Mouse (Mus musculus): Measurements from ENCODE around the gene Nmnat1. TPM values are rescaled to one million over a fixed set of nuclear protein-coding genes. Genes with fewer than 3 reads are reported as not detected.
A peak's percentile ranks its signal among the peaks of the same experiment; 100 is the strongest.
"Not testable (repeated sequence)": the region's sequence is repeated elsewhere in the genome, so short reads cannot be mapped to it uniquely, and the experiment has no call there.

The Nmnat1 gene
- polyA plus RNA-seq, 1 experiment: 3.6 TPM

DNA sequence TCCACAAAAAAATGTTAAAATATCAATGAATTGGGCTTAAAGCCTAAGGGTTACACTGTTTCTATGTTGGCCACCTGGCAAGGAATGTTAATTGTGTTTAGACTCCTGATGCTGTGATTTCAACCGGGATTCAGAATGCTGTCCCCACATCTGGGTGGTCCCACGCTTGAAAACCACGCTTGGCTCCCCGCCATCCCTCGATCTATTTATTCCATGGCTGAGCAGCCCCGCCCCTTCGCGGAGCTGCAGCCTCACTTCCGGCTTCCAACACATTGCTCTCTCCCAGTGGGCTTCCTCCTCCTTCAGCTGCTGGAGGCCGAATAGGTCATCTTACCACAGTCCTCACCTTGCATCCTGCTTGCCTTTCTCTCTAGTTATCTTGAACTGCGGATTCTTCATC is 39.1 kb downstream of the Nmnat1 start:
- no peak for TF ChIP-seq CTCF (IDR thresholded peaks at IDR 0.05; ENCODE audit: control insufficient read depth, insufficient read depth, low read length)
- no peak for TF ChIP-seq POLR2A (IDR thresholded peaks at IDR 0.05; ENCODE audit: borderline replicate concordance, control insufficient read depth, low read depth, low read length)
- H3K4me1 ChIP-seq (ENCODE audit: control insufficient read depth, insufficient read depth, low read length): no peaks in the 10 kb centered on the region; the same call in 1 of the 2 replicates
- H3K4me3 ChIP-seq (replicated peaks; ENCODE audit: control insufficient read depth, low read depth, low read length): peak overlapping the region; percentile 24
- WGBS: 7% methylated on average over 11 of the region's 11 CpGs
- no peak overlapping the region for H3K27ac ChIP-seq (ENCODE audit: control insufficient read depth, insufficient read depth, low read depth, low read length, poor library complexity)

DNA sequence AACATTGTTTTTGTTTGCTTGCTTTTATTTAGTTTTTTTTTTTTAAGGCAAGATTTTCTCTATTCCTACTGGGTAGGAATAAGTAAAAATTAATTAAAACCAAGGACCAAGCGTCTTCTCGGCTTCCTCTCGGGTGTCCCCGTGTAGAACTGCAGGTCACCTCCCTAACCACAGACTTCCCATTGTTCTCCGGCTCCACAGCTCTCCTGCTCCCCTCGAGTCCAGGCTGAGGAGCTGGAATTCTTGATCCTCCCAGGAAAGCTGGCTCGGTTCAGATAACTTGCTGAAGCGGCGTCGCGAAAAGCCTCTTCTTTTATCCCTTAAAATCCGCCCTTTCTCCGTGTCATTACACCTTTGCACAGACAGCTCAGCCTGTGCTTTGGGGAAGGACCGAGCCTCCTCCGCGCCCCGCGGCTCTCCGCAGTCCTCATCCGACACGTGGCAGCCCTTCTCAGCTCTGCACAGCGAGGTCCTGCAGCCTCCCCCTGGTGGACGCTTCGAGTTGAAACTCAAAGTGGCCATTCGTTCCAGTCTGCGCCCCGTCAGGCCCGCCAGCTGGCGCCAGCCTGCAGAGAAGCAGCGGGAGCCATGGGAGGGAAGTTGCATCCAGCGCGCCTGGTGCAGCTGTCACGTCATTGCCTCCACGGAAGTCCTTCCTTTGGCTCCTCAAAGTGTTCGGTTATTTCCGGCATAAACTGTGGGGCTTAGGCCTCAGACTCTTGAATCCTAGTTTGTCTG is 39.9 kb downstream of the Nmnat1 start:
- Histone ChIP-seq H3K27ac (ENCODE audit: control insufficient read depth, insufficient read depth, low read depth, low read length, poor library complexity) (no peak overlapping the region), H3K4me1 (ENCODE audit: control insufficient read depth, insufficient read depth, low read length) (no peaks in the 10 kb centered on the region; the same call in 1 of the 2 replicates), H3K4me3 (replicated peaks; ENCODE audit: control insufficient read depth, low read depth, low read length) (peak overlapping the region; percentile 35)
- peak; percentile 93 for TF ChIP-seq CTCF (IDR thresholded peaks at IDR 0.05; ENCODE audit: control insufficient read depth, insufficient read depth, low read length)
- TF ChIP-seq POLR2A (IDR thresholded peaks at IDR 0.05; ENCODE audit: borderline replicate concordance, control insufficient read depth, low read depth, low read length): peak; percentile 54; the same call in 1 of the 2 replicates
- WGBS: under 1% methylated on average over 36 of the region's 36 CpGs

DNA sequence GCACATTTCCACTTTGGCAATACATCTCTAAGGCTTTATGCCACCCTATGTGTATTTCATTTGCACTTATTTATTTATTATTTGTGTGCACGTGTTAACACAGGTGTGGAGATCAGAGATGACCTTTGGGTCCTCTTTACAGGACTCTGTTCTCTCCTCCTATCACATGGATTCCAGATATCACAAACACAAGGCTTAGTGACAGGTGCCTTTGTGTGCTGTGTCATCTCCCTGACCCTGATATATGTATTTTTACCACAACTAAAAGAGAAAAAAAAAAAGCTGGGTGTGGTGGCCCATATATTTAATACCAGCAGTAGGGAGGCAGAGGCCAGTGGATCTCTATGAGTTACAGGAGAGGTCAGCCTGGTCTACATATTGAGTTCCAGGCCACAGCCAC is 40.5 kb downstream of the Nmnat1 start:
- no peak overlapping the region for H3K27ac ChIP-seq (ENCODE audit: control insufficient read depth, insufficient read depth, low read depth, low read length, poor library complexity)
- 61% methylated on average over 1 of the region's 1 CpGs for WGBS
- no peak for TF ChIP-seq POLR2A (IDR thresholded peaks at IDR 0.05; ENCODE audit: borderline replicate concordance, control insufficient read depth, low read depth, low read length)
- no peak for TF ChIP-seq CTCF (IDR thresholded peaks at IDR 0.05; ENCODE audit: control insufficient read depth, insufficient read depth, low read length)
- no peak overlapping the region for H3K4me3 ChIP-seq (replicated peaks; ENCODE audit: control insufficient read depth, low read depth, low read length)
- H3K4me1 ChIP-seq (ENCODE audit: control insufficient read depth, insufficient read depth, low read length): peaks cover under 1% of the 10 kb centered on the region; the same call in 1 of the 2 replicates

DNA sequence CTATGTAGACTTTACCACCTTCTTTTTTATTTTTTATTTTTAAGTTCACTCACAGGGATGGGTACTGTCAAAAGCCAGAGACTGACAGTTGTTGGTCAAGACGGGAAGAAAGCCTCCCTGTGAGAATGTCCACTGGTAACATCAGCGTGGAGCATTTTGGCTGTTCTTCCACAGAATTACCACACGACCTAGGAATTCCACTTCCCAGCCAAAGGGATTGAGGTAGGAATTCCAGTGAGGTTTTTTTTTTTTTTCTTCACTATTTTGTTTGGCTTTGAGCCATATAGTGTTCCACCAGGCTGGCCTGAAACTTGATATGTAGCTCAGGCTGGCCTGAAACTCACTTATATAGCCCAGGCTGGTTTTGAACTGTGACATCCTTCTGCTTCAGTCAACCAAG is 42.6 kb downstream of the Nmnat1 start:
- H3K27ac ChIP-seq (ENCODE audit: control insufficient read depth, insufficient read depth, low read depth, low read length, poor library complexity): no peak overlapping the region
- no peak for TF ChIP-seq CTCF (IDR thresholded peaks at IDR 0.05; ENCODE audit: control insufficient read depth, insufficient read depth, low read length)
- TF ChIP-seq POLR2A (IDR thresholded peaks at IDR 0.05; ENCODE audit: borderline replicate concordance, control insufficient read depth, low read depth, low read length): no peak
- no peak overlapping the region for H3K4me3 ChIP-seq (replicated peaks; ENCODE audit: control insufficient read depth, low read depth, low read length)
- 80% methylated on average over 3 of the region's 3 CpGs for WGBS
- peaks cover 2% of the 10 kb centered on the region for H3K4me1 ChIP-seq (ENCODE audit: control insufficient read depth, insufficient read depth, low read length)

DNA sequence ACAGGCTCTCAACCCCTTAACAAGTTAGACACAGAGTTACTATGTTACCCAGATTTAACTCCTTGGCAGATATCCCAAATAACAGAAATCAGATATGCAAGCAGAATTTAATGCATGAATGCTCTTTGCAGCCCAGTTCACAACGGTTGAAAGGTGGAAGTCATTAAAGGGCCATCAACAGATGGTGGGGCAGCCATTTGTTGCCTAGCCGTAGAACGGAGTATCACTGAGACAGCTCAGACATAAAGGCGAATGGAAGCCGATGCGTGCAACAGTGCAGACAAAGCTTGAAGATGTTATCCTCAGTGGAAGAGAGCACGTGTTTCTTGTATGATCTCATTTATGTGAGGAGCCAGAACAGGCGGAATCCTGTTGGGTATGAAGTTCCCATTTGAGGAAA is 44.4 kb downstream of the Nmnat1 start:
- 63% methylated on average over 8 of the region's 8 CpGs for WGBS
- Histone ChIP-seq H3K27ac (ENCODE audit: control insufficient read depth, insufficient read depth, low read depth, low read length, poor library complexity) (no peak overlapping the region), H3K4me3 (replicated peaks; ENCODE audit: control insufficient read depth, low read depth, low read length) (no peak overlapping the region), H3K4me1 (ENCODE audit: control insufficient read depth, insufficient read depth, low read length) (peaks cover 2% of the 10 kb centered on the region)
- TF ChIP-seq CTCF (IDR thresholded peaks at IDR 0.05; ENCODE audit: control insufficient read depth, insufficient read depth, low read length): no peak

DNA sequence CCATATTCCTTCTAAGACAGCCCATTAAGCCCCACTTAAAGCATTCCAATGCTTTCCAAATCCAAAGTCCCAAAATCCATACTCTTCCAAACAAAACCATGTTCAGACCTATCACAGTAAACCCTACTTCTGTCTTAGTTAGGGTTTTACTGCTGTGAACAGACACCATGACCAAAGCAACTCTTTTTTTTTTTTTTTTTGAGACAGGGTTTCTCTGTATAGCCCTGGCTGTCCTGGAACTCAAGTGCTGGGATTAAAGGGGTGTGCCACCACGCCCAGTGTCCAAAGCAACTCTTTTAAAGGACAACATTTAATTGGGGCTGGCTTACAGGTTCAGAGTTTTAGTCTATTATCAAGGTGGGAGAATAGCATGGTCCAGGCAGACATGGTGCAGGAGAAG is 53.1 kb downstream of the Nmnat1 start:
- not testable (repeated sequence) for H3K4me3 ChIP-seq (replicated peaks; ENCODE audit: control insufficient read depth, low read depth, low read length); H3K27ac ChIP-seq (ENCODE audit: control insufficient read depth, insufficient read depth, low read depth, low read length, poor library complexity)
- 70% methylated on average over 1 of the region's 1 CpGs for WGBS

DNA sequence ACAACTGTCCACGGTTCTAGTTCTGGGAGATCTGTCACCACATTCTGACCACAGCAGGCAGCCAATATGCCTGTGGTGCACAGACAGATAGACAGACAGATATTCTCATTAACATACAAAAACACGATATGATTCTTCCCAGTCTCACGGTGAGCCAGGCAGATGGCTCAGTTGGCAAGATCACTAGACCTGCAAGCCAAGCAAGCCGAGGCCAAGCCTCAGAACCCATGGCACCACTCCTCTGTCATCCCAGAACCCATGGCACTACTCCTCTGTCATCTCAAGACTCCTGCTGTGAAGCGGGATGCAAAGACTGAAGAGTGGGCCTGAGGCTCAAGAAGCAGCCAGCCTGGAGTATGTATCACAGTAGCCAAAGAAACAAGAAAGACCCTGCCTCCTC is 55.4 kb downstream of the Nmnat1 start:
- Histone ChIP-seq H3K27ac (ENCODE audit: control insufficient read depth, insufficient read depth, low read depth, low read length, poor library complexity) (no peak overlapping the region), H3K4me1 (ENCODE audit: control insufficient read depth, insufficient read depth, low read length) (no peaks in the 10 kb centered on the region; the same call in 1 of the 2 replicates), H3K4me3 (replicated peaks; ENCODE audit: control insufficient read depth, low read depth, low read length) (no peak overlapping the region)
- no peak for TF ChIP-seq CTCF (IDR thresholded peaks at IDR 0.05; ENCODE audit: control insufficient read depth, insufficient read depth, low read length)
- TF ChIP-seq POLR2A (IDR thresholded peaks at IDR 0.05; ENCODE audit: borderline replicate concordance, control insufficient read depth, low read depth, low read length): no peak
- 67% methylated on average over 5 of the region's 5 CpGs for WGBS

More for the DNA sequence above, 53.1 kb downstream of the Nmnat1 start:
- H3K4me1 ChIP-seq (ENCODE audit: control insufficient read depth, insufficient read depth, low read length): not testable (repeated sequence)

DNA sequence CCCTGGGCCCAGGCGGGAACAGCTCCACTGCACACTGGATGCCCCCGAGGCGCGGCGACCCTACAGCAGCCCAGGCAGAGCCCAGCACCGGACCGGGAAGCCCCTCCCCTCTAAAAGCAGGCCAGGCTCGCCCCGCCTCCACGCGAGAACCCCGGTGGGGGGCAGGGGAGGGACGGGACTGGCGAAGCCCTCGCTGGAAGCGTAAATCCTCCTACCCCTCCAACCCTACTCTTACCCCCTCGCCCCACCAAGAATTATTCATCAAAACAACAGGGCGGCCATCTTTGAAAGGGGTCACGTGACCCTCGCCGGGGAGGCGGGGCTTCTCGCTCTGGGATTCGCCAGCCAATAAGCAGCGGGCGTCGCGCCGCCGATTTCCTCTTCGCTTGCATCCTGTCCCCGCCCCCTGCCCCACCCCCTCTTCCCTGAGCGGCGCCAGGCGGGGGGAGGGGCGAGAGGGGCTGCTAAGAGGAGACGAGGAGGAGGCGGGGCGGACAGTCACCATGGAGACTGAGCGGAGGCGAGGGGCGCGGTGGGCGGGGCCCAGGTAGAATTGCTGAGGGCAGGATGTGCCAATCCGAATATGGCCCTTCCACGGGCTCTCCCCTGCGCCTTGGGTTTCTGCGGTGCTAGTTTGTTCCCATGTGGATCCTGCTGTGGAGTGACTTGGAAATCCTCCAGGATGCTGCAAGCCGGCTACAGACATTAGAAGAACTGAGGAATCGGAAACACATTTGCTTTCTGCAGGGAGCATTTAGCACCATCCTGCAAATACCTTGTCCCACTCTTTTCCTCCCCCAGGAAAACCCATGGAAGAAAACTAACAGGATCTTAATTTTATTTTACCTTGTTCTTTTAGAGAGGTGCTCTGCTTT is 58.4 kb downstream of the Nmnat1 start, which contains the start of gene Ube4b:
Gene Ube4b (minus strand): TSS at position 425 of the 875 bp plus-strand sequence.
- under 1% methylated on average over 49 of the region's 50 CpGs for WGBS
- Histone ChIP-seq H3K4me3 (replicated peaks; ENCODE audit: control insufficient read depth, low read depth, low read length) (peak within 1 kb of the TSS; percentile 97), H3K27ac (ENCODE audit: control insufficient read depth, insufficient read depth, low read depth, low read length, poor library complexity) (peak within 1 kb of the TSS; percentile 92), H3K4me1 (ENCODE audit: control insufficient read depth, insufficient read depth, low read length) (no peaks in the 10 kb centered on the region; the same call in 1 of the 2 replicates)
- TF ChIP-seq CTCF (IDR thresholded peaks at IDR 0.05; ENCODE audit: control insufficient read depth, insufficient read depth, low read length): no peak
- TF ChIP-seq POLR2A (IDR thresholded peaks at IDR 0.05; ENCODE audit: borderline replicate concordance, control insufficient read depth, low read depth, low read length): peak; percentile 38; the same call in 1 of the 2 replicates

Data from bone marrow, adult 2 months (tissue).